Mouse (Mus musculus): Measurements from ENCODE around the gene Kirrel. TPM values are rescaled to one million over a fixed set of nuclear protein-coding genes. Genes with fewer than 3 reads are reported as not detected.

Gene Kirrel
- polyA plus RNA-seq, 1 experiment from 2014 or later: 4.5 TPM

DNA sequence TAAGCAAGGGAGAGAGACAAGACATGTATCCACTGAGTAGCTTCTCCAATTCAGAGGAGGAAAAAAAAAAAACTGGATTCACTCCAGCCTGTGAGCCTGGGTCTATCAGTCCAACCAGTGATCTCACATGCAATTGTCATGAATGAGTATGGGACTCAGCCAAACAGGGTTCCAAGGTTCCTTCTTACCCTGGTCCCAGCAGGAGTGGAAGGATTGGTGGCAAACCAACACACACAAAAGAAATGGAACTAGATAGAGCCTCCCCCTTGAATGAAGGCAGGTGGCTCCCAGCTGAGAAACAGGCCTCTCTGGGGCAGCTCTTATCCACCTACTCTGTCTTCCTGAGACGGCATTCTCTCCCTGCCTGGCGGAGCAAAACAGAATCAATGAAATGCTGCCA, 21.5 kb downstream of the Kirrel start:
- 28% methylated on average over 2 of the region's 2 CpGs for WGBS
- TF ChIP-seq EP300 (optimal IDR thresholded peaks at IDR 0.05) (no peak), CTCF (IDR thresholded peaks at IDR 0.05; ENCODE audit: low read depth) (no peak)
- Histone ChIP-seq H3K27ac (replicated peaks) (peak overlapping the region; percentile 53; the same call in 1 of the 2 replicates), H3K9ac (ENCODE audit: low read length) (no peak overlapping the region), H3K36me3 (ENCODE audit: control insufficient read depth, insufficient read depth, low read length) (no peaks in the 10 kb centered on the region), H3K4me3 (ENCODE audit: low read depth, low read length) (no peak overlapping the region), H3K4me1 (replicated peaks; ENCODE audit: control insufficient read depth, insufficient read depth) (peaks cover 10% of the 10 kb centered on the region), H3K27me3 (ENCODE audit: control insufficient read depth, insufficient read depth, low read length) (no peaks in the 10 kb centered on the region), H3K9me3 (ENCODE audit: control insufficient read depth, low read length) (no peaks in the 10 kb centered on the region), H3K4me2 (replicated peaks; ENCODE audit: low read depth) (no peak overlapping the region)
- no peak for ATAC-seq (ENCODE audit: low FRiP score, low TSS enrichment)
- no peak for DNase-seq (ENCODE audit: low spot score)

DNA sequence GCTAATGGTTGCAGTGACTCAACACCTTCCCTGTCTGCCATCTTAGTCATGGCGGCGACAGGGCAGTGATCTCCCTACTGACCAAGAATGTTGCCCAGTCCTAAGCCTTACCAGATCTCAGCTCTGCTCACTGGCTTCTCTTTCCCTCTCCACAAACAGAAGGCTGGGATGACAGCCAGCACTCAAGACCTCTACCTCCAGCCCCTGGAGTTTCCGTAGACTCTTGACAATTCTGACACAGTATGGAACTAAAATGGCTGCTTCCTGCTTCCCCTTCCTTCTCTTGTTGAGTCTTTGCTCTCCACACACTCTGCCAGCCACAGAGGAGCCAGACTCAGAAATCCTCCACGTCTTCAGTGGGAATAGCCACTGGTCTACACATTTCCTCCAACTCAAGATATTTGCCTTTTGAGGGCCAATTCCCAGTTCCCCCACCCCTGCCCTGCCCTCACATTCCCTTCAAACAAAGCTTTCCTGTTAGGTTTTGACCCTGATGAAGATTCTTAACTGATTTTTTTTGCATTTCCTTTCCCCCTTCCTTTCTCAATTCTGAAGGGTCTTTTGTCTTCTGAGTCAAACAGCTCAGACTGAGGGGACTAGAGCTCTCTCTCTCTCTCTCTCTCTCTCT, 22.3 kb downstream of the Kirrel start:
- WGBS: 72% methylated on average over 4 of the region's 4 CpGs
- no peak overlapping the region for H3K4me2 ChIP-seq (replicated peaks; ENCODE audit: low read depth)
- H3K4me1 ChIP-seq (replicated peaks; ENCODE audit: control insufficient read depth, insufficient read depth): peaks cover 10% of the 10 kb centered on the region
- H3K27ac ChIP-seq (replicated peaks): peak overlapping the region; percentile 94
- ATAC-seq (ENCODE audit: low FRiP score, low TSS enrichment) (no peak), DNase-seq (ENCODE audit: low spot score) (no peak)
- TF ChIP-seq EP300 (optimal IDR thresholded peaks at IDR 0.05) (no peak), CTCF (IDR thresholded peaks at IDR 0.05; ENCODE audit: low read depth) (no peak)
- no peaks in the 10 kb centered on the region for H3K9me3 ChIP-seq (ENCODE audit: control insufficient read depth, low read length)
- no peaks in the 10 kb centered on the region for H3K36me3 ChIP-seq (ENCODE audit: control insufficient read depth, insufficient read depth, low read length)
- no peaks in the 10 kb centered on the region for H3K27me3 ChIP-seq (ENCODE audit: control insufficient read depth, insufficient read depth, low read length)
- H3K4me3 ChIP-seq (ENCODE audit: low read depth, low read length): no peak overlapping the region
- H3K9ac ChIP-seq (ENCODE audit: low read length): no peak overlapping the region

DNA sequence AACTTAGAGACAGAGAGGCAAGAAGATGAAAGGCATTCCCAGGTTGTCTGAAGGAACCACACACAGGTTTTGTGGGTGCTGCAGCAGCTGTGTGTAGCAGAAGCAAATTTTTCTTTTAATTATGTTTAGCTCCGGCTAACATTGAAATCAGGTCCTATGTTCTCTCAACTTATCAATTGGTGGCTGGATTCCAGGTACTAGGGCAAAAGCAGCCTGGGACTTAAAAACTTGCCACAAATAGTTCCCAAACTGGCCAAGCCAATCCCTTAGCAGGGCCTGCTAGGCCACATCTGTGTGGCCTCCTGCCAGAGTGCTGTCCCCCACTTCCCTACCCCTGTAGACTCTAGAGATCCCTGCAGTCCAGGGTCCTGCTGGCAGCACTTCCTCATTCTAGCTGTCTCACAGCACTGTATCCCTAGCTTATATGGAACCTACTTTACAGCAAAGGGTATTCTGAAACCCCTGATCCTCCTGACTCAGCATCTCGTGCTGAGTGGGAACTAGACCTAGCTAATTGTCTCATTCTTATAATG, 23.2 kb downstream of the Kirrel start:
- H3K4me1 ChIP-seq (replicated peaks; ENCODE audit: control insufficient read depth, insufficient read depth): peaks cover 10% of the 10 kb centered on the region

DNA sequence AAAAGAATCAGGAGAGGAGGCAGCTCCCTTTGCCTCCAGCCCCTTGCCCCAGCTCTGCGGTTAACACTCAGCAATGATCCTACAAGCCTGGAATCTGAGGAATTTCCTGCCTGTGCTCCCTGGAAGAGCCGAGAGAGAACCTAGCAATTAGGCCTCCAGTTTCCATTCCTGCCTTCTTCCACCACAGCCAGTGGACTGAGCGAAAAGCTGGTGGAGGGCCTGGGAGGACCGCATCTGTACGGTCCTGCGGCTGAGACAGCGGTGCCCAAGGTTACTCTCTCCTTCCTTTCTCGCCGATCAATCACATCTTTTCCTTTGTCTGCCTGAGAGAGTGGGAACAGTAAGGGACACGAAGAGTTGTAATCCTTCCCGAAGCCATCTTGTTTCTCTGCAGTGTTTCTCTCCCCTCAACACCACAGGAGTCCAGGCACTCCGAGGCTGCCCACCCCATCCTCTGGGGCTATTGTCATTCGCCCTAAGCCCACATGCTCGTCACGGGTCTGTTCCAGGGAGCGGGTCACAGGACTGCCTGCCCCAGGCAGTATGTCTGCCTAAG, 23.8 kb downstream of the Kirrel start:
- peak; percentile 68; the same call in 1 of the 2 replicates for ATAC-seq (ENCODE audit: low FRiP score, low TSS enrichment)
- Histone ChIP-seq H3K9me3 (ENCODE audit: control insufficient read depth, low read length) (no peaks in the 10 kb centered on the region), H3K4me1 (replicated peaks; ENCODE audit: control insufficient read depth, insufficient read depth) (peaks cover 10% of the 10 kb centered on the region), H3K4me3 (ENCODE audit: low read depth, low read length) (no peak overlapping the region), H3K4me2 (replicated peaks; ENCODE audit: low read depth) (0 out of 2 replicates have a peak overlapping the region, but pooled peaks have one; percentile 15), H3K36me3 (ENCODE audit: control insufficient read depth, insufficient read depth, low read length) (no peaks in the 10 kb centered on the region), H3K27me3 (ENCODE audit: control insufficient read depth, insufficient read depth, low read length) (no peaks in the 10 kb centered on the region), H3K9ac (ENCODE audit: low read length) (peak overlapping the region; percentile 43; the same call in 1 of the 2 replicates), H3K27ac (replicated peaks) (peak overlapping the region; percentile 94)
- 25% methylated on average over 16 of the region's 16 CpGs for WGBS
- no peak for DNase-seq (ENCODE audit: low spot score)
- no peak for TF ChIP-seq CTCF (IDR thresholded peaks at IDR 0.05; ENCODE audit: low read depth)
- no peak for TF ChIP-seq EP300 (optimal IDR thresholded peaks at IDR 0.05)

More for the DNA sequence above, 23.2 kb downstream of the Kirrel start:
- Histone ChIP-seq H3K4me2 (replicated peaks; ENCODE audit: low read depth) (no peak overlapping the region), H3K27ac (replicated peaks) (peak overlapping the region; percentile 94), H3K4me3 (ENCODE audit: low read depth, low read length) (no peak overlapping the region), H3K9ac (ENCODE audit: low read length) (peak overlapping the region; percentile 43; the same call in 1 of the 2 replicates), H3K36me3 (ENCODE audit: control insufficient read depth, insufficient read depth, low read length) (no peaks in the 10 kb centered on the region), H3K9me3 (ENCODE audit: control insufficient read depth, low read length) (no peaks in the 10 kb centered on the region), H3K27me3 (ENCODE audit: control insufficient read depth, insufficient read depth, low read length) (no peaks in the 10 kb centered on the region)
- no peak for TF ChIP-seq EP300 (optimal IDR thresholded peaks at IDR 0.05)
- TF ChIP-seq CTCF (IDR thresholded peaks at IDR 0.05; ENCODE audit: low read depth): no peak
- DNase-seq (ENCODE audit: low spot score) (no peak), ATAC-seq (ENCODE audit: low FRiP score, low TSS enrichment) (no peak)
- WGBS: 58% methylated on average over 2 of the region's 2 CpGs

DNA sequence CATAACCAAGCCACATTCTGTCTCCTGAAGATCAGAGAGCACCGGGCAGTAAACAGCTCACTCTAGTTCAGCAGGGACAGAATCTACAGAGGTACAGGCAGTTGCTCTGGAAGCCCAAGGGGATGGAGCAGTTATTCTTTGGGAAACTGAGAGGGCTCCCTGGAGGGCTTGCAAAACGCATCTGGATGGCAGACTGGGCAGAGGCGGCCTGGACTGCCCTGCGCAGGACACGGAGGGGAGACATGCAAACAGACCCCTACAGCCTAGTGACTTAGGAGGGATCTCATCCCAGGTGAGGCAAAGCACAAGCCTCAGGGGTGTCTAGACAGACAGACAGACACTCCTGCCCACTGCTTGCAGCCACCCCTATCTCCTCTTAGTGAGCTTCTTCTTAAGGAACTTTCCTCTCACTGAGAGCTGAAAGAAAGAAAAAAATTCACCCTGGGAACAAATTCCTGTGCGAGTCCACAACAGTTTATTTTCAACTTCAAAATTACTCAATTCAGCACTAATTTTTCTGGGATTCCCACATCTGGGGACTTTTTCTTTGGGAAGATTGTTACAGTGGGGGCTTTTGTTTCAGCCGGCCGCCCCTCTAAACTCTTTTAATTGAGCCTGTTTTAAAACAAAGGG, 24.4 kb downstream of the Kirrel start:
- no peaks in the 10 kb centered on the region for H3K36me3 ChIP-seq (ENCODE audit: control insufficient read depth, insufficient read depth, low read length)
- H3K27ac ChIP-seq (replicated peaks): peak overlapping the region; percentile 94
- ATAC-seq (ENCODE audit: low FRiP score, low TSS enrichment) (no peak; the same call in 1 of the 2 replicates), DNase-seq (ENCODE audit: low spot score) (no peak)
- H3K27me3 ChIP-seq (ENCODE audit: control insufficient read depth, insufficient read depth, low read length): no peaks in the 10 kb centered on the region
- no peak overlapping the region for H3K4me3 ChIP-seq (ENCODE audit: low read depth, low read length)
- H3K4me1 ChIP-seq (replicated peaks; ENCODE audit: control insufficient read depth, insufficient read depth): peaks cover 10% of the 10 kb centered on the region
- no peaks in the 10 kb centered on the region for H3K9me3 ChIP-seq (ENCODE audit: control insufficient read depth, low read length)
- peak overlapping the region; percentile 15; the same call in 1 of the 2 replicates for H3K4me2 ChIP-seq (replicated peaks; ENCODE audit: low read depth)
- no peak for TF ChIP-seq EP300 (optimal IDR thresholded peaks at IDR 0.05)
- 32% methylated on average over 8 of the region's 8 CpGs for whole genome bisulfite sequencing
- no peak overlapping the region; the same call in 1 of the 2 replicates for H3K9ac ChIP-seq (ENCODE audit: low read length)

Data from stomach, postnatal 0 days (tissue).